ENCODE assay signal across 18 mouse cellular contexts in genomic region chr13:32775889-32776288, GRCm38 (mm10). TPM values are rescaled to one million over a fixed set of nuclear protein-coding genes. Genes with fewer than 3 reads are reported as not detected.
DNase-seq lines count a peak whose midpoint lies in the region; ATAC-seq lines count a peak whose summit lies in the region.
"Had no signal": no experiment of that assay in that cellular context is flagged by ENCODE, and none has a peak within 500 bp of the region (broad histone marks: within the 10 kb centered on the region; RNA-seq: fewer than 3 reads in every experiment).

No protein-coding gene starts in this region.

- H3K27ac ChIP-seq in embryonic facial prominence, embryonic 14.5 days (replicated peaks; ENCODE audit: low read depth, low read length) = peak overlapping the region; percentile 55; the same call in 1 of the 2 replicates
- H3K27ac ChIP-seq in embryonic facial prominence, embryonic 10.5 days (replicated peaks) = no peak overlapping the region
- H3K27ac ChIP-seq in heart, embryonic 16.5 days (ENCODE audit: low read length) = peak overlapping the region; percentile 73
- H3K27ac ChIP-seq: kidney, postnatal 0 days; lung, embryonic 15.5 days; midbrain, embryonic 13.5 days; neural tube, embryonic 12.5 days had no signal

- H3K4me3 ChIP-seq in embryonic facial prominence, embryonic 14.5 days (ENCODE audit: low read depth, low read length) = no peak overlapping the region
- H3K4me3 ChIP-seq in embryonic facial prominence, embryonic 10.5 days = no peak overlapping the region
- no peak overlapping the region for H3K4me3 ChIP-seq in heart, embryonic 16.5 days (ENCODE audit: low read length)
- H3K4me3 ChIP-seq: lung, embryonic 15.5 days; midbrain, embryonic 13.5 days; neural tube, embryonic 12.5 days had no signal

- intact Hi-C loops in heart, postnatal 36 days (cut with DNase I) = no loop called here

- no peaks in the 10 kb centered on the region for H3K36me3 ChIP-seq in embryonic facial prominence, embryonic 14.5 days (ENCODE audit: control insufficient read depth, insufficient read depth, low read length)
- no peaks in the 10 kb centered on the region for H3K36me3 ChIP-seq in embryonic facial prominence, embryonic 10.5 days (replicated peaks)
- H3K36me3 ChIP-seq in heart, embryonic 16.5 days (ENCODE audit: control insufficient read depth, insufficient read depth) = no peaks in the 10 kb centered on the region
- H3K36me3 ChIP-seq: lung, embryonic 15.5 days; midbrain, embryonic 13.5 days; neural tube, embryonic 12.5 days had no signal

- peaks cover 4% of the 10 kb centered on the region; the same call in 1 of the 2 replicates for H3K4me1 ChIP-seq in embryonic facial prominence, embryonic 14.5 days (ENCODE audit: control insufficient read depth, insufficient read depth, low read length)
- H3K4me1 ChIP-seq in embryonic facial prominence, embryonic 10.5 days = no peaks in the 10 kb centered on the region
- peaks cover 17% of the 10 kb centered on the region for H3K4me1 ChIP-seq in heart, embryonic 16.5 days (ENCODE audit: control insufficient read depth, insufficient read depth, low read length)
- H3K4me1 ChIP-seq: lung, embryonic 15.5 days; midbrain, embryonic 13.5 days; neural tube, embryonic 12.5 days had no signal

- no peaks in the 10 kb centered on the region for H3K27me3 ChIP-seq in embryonic facial prominence, embryonic 14.5 days (replicated peaks; ENCODE audit: control insufficient read depth, insufficient read depth, low read length)
- no peaks in the 10 kb centered on the region for H3K27me3 ChIP-seq in embryonic facial prominence, embryonic 10.5 days (replicated peaks; ENCODE audit: low read depth, poor library complexity, severe bottlenecking)
- H3K27me3 ChIP-seq in heart, embryonic 16.5 days (ENCODE audit: control insufficient read depth, insufficient read depth, low read length) = no peaks in the 10 kb centered on the region
- H3K27me3 ChIP-seq: lung, embryonic 15.5 days; midbrain, embryonic 13.5 days; neural tube, embryonic 12.5 days had no signal

- ATAC-seq in embryonic facial prominence, embryonic 14.5 days (ENCODE audit: low read depth) = no peak
- ATAC-seq in heart, embryonic 16.5 days (replicated peaks; ENCODE audit: extremely low read depth, insufficient read depth, low FRiP score) = no peak
- no peak for ATAC-seq in erythroblast, adult 5-6 weeks (replicated peaks; ENCODE audit: low FRiP score, poor library complexity, severe bottlenecking)
- ATAC-seq: hindbrain, embryonic 16.5 days; midbrain, embryonic 13.5 days had no signal

- H3K4me2 ChIP-seq in embryonic facial prominence, embryonic 14.5 days (ENCODE audit: low read depth, low read length) = no peak overlapping the region
- H3K4me2 ChIP-seq in heart, embryonic 16.5 days (ENCODE audit: low read depth, low read length) = peak overlapping the region; percentile 36
- H3K4me2 ChIP-seq: lung, embryonic 15.5 days; midbrain, embryonic 13.5 days; neural tube, embryonic 12.5 days had no signal

- WGBS in embryonic facial prominence, embryonic 14.5 days = 84% methylated on average over 9 of the region's 9 CpGs
- WGBS in embryonic facial prominence, embryonic 10.5 days = 94% methylated on average over 9 of the region's 9 CpGs
- WGBS in heart, embryonic 16.5 days = 79% methylated on average over 9 of the region's 9 CpGs

- H3K9ac ChIP-seq in embryonic facial prominence, embryonic 14.5 days (ENCODE audit: low read depth, low read length) = no peak overlapping the region
- peak overlapping the region; percentile 13; the same call in 1 of the 2 replicates for H3K9ac ChIP-seq in heart, embryonic 16.5 days (ENCODE audit: low read length)
- H3K9ac ChIP-seq: lung, embryonic 15.5 days; midbrain, embryonic 13.5 days; neural tube, embryonic 12.5 days had no signal

- peak; percentile 53 for DNase-seq in embryonic facial prominence, embryonic 14.5 days (ENCODE audit: low spot score)
- no peak for DNase-seq in embryonic facial prominence, embryonic 10.5 days (ENCODE audit: low spot score)
- DNase-seq in heart, postnatal 36 days = no peak
- peak; percentile 14 for DNase-seq in lung, postnatal 36 days
- no peak for DNase-seq in lung, postnatal 25 days (ENCODE audit: low spot score)
- no peak for DNase-seq in right cerebral cortex, postnatal 14 days
- DNase-seq: cerebellum, adult 2 months had no signal

- H3K9me3 ChIP-seq in embryonic facial prominence, embryonic 14.5 days (ENCODE audit: control insufficient read depth, low read length) = no peaks in the 10 kb centered on the region
- H3K9me3 ChIP-seq in embryonic facial prominence, embryonic 10.5 days = no peaks in the 10 kb centered on the region
- H3K9me3 ChIP-seq in heart, embryonic 16.5 days (replicated peaks; ENCODE audit: control insufficient read depth, low read length) = no peaks in the 10 kb centered on the region
- H3K9me3 ChIP-seq: lung, embryonic 15.5 days; midbrain, embryonic 13.5 days; neural tube, embryonic 12.5 days had no signal

RNA-seq across cellular contexts. Expression of gene Mylk4, which starts 7.9 kb away (rescaled TPM):
- polyA plus RNA-seq in embryonic facial prominence, embryonic 14.5 days (2014; fragmentation: Nextera tagmentation; extraction: Ambion mirVana) = 14.4 and 22.8 TPM in 2 replicates
- 0.02 TPM in 1 of 2 replicates, not detected in the other for polyA plus RNA-seq in embryonic facial prominence, embryonic 10.5 days (2016; fragmentation: Nextera tagmentation; extraction: Ambion mirVana)
- polyA plus RNA-seq in heart, embryonic 16.5 days (2015; fragmentation: Nextera tagmentation; extraction: Ambion mirVana) = 1.3 and 1.7 TPM in 2 replicates
- total RNA-seq in heart, postnatal 36 days (2021) = 100 to 1,000 TPM; 289 to 330 TPM
- total RNA-seq in erythroblast, adult 5-6 weeks (2015; ENCODE audit: low replicate concordance) = 0.21 TPM in 1 of 2 replicates, not detected in the other
- total RNA-seq in erythroblast, adult 5-6 weeks (2017; ENCODE audit: low replicate concordance) = not detected in 2 replicates
- polyA plus RNA-seq: spleen, adult 2 months had no signal

RNA-seq across cellular contexts. Expression of gene Wrnip1, which starts 25.9 kb away (rescaled TPM):
- polyA plus RNA-seq in embryonic facial prominence, embryonic 14.5 days (2014; fragmentation: Nextera tagmentation; extraction: Ambion mirVana) = 27.8 and 27.9 TPM in 2 replicates
- polyA plus RNA-seq in embryonic facial prominence, embryonic 10.5 days (2016; fragmentation: Nextera tagmentation; extraction: Ambion mirVana) = 14.0 and 15.6 TPM in 2 replicates
- polyA plus RNA-seq in heart, embryonic 16.5 days (2015; fragmentation: Nextera tagmentation; extraction: Ambion mirVana) = 19.7 and 24.8 TPM in 2 replicates
- total RNA-seq in heart, postnatal 36 days (2021) = 10 to 100 TPM; 22.5 to 27.8 TPM
- 2.7 and 7.5 TPM in 2 replicates for total RNA-seq in erythroblast, adult 5-6 weeks (2015; ENCODE audit: low replicate concordance)
- 18.2 and 20.5 TPM in 2 replicates for total RNA-seq in erythroblast, adult 5-6 weeks (2017; ENCODE audit: low replicate concordance)

RNA-seq across cellular contexts. Expression of gene D930007J09Rik, which starts 26.8 kb away (rescaled TPM):
- polyA plus RNA-seq in embryonic facial prominence, embryonic 14.5 days (2014; fragmentation: Nextera tagmentation; extraction: Ambion mirVana) = not detected in 2 replicates
- polyA plus RNA-seq in embryonic facial prominence, embryonic 10.5 days (2016; fragmentation: Nextera tagmentation; extraction: Ambion mirVana) = not detected in 2 replicates
- not detected in 2 replicates for polyA plus RNA-seq in heart, embryonic 16.5 days (2015; fragmentation: Nextera tagmentation; extraction: Ambion mirVana)
- not detected for total RNA-seq in heart, postnatal 36 days (2021)
- total RNA-seq in erythroblast, adult 5-6 weeks (2015; ENCODE audit: low replicate concordance) = not detected in 2 replicates
- total RNA-seq in erythroblast, adult 5-6 weeks (2017; ENCODE audit: low replicate concordance) = not detected in 2 replicates
- total RNA-seq: gastrocnemius, adult 8-10 months had no signal
- polyA plus RNA-seq: forebrain, embryonic 11.5 days; hindbrain, embryonic 16.5 days; kidney, postnatal 0 days; limb, embryonic 11.5 days; lung, embryonic 15.5 days; midbrain, embryonic 13.5 days; neural tube, embryonic 12.5 days; spleen, adult 2 months had no signal

Comparison
In these comparisons a context has a peak if more than half of its experiments do, and no peak if none do; other contexts are left out.
1. DNase-seq: peak in embryonic facial prominence, embryonic 14.5 days (single experiment) and lung, postnatal 36 days (single experiment); none in embryonic facial prominence, embryonic 10.5 days (single experiment), heart, postnatal 36 days (0 of 2), lung, postnatal 25 days (single experiment) and right cerebral cortex, postnatal 14 days (single experiment).